Mouse (Mus musculus): ENCODE measurements around the gene Nicn1. TPM values are rescaled to one million over a fixed set of nuclear protein-coding genes. Genes with fewer than 3 reads are reported as not detected.
"Not testable (repeated sequence)": the region's sequence is repeated elsewhere in the genome, so short reads cannot be mapped to it uniquely, and the experiment has no call there.

Gene Nicn1
- polyA plus RNA-seq, 1 experiment from 2014 or later, result 22.6 TPM

DNA sequence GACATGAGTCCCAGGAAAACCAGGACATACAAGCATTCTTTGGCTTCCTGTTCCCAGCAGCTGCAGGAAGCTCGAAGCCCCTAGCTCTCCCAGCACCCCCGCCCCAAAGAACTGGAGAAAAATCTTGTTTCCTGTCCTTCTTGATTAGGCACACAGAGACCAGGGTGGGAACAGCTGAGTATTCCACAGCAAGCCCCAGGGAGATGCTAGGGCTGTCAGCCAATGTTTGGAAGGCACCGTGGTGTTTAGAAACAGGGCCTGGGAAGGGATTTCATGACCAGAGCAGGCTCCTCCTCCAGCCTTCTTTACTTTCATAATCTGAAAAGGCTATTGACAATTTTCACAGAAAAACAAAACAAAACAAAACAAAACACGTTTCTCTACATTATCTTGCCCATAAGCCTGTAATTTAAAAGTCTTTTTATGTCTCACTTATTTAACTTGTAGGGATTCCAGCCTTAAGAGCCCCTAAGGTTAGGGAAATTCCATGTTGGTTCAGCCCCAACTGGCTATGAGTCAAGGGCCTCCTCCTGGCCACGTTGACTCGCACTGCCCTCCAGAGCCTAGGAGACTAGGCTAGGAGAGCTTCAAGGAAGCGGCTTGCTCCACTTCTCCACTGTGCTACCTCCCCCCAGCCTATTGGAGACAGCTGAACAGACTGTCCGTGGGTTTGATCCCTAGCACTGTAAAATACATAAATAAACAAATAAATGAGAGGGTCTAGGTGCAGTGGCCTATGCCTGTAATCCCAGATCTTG, 10.0 kb upstream of the Nicn1 start:
- no peak overlapping the region for H3K9ac ChIP-seq
- no peaks in the 10 kb centered on the region for H3K36me3 ChIP-seq
- H3K9me3 ChIP-seq (replicated peaks), result no peaks in the 10 kb centered on the region
- ATAC-seq (ENCODE audit: insufficient number of reproducible peaks, low FRiP score), result peak; percentile 58; the same call in 1 of the 2 replicates
- no peak overlapping the region for H3K4me3 ChIP-seq
- no peaks in the 10 kb centered on the region for H3K27me3 ChIP-seq (replicated peaks)
- peak overlapping the region; percentile 51; the same call in 1 of the 2 replicates for H3K27ac ChIP-seq (ENCODE audit: poor library complexity, severe bottlenecking)
- 26% methylated on average over 8 of the region's 8 CpGs for WGBS
- peaks cover 10% of the 10 kb centered on the region for H3K4me1 ChIP-seq (replicated peaks)
- H3K4me2 ChIP-seq, result no peak overlapping the region

DNA sequence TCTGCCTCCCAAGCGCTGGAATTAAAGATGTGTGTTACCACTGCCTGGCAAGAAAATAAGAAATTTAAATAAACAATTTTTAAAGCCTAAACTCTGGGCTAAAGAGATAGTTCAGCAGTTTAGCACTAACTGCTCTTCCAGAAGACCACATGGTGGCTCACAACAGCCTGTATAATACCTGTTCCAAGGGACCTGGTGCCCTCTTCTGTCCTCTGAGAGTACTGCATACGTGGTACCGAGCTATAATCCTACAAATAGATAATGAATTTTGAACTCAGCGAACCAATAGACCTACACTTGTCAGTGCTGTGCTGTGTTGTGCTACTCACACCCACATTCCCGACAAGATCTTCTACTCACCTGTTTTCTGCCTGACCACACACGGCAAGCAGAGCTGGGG, 5.8 kb upstream of the Nicn1 start:
- no peak overlapping the region for H3K9ac ChIP-seq
- H3K27ac ChIP-seq (ENCODE audit: poor library complexity, severe bottlenecking), result no peak overlapping the region
- H3K9me3 ChIP-seq (replicated peaks), result no peaks in the 10 kb centered on the region
- H3K4me3 ChIP-seq, result no peak overlapping the region
- no peak overlapping the region for H3K4me2 ChIP-seq
- H3K36me3 ChIP-seq, result no peaks in the 10 kb centered on the region
- peaks cover 8% of the 10 kb centered on the region for H3K4me1 ChIP-seq (replicated peaks)
- H3K27me3 ChIP-seq (replicated peaks), result no peaks in the 10 kb centered on the region
- 8% methylated on average over 6 of the region's 6 CpGs for WGBS
- peak; percentile 58; the same call in 1 of the 2 replicates for ATAC-seq (ENCODE audit: insufficient number of reproducible peaks, low FRiP score)

DNA sequence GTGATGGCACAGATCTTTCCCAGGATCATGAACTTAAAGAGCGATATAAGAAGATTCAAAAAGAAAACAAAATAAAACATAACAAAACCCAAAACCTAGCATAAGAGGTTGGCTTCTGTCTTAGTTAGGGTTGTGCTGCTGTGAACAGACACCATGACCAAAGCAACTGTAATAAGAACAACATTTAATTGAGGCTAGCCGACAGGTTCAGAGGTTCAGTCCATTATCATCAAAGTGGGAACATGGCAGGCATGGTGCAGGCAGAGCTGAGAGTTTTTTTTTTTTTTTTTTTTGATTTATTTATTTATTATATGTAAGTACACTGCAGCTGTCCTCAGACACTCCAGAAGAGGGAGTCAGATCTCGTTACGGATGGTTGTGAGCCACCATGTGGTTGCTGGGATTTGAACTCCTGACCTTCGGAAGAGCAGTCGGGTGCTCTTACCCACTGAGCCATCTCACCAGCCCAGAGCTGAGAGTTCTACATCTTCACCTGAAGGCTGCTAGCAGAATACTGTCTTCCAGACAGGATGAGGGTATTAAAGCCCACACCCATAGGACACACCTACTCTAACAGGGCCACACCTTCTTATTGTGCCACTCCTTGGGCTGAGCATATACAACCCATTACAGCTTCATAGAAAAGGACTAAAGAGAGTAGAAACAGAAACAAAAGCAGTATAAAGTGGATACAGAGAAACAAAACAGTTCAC, 2.5 kb upstream of the Nicn1 start:
- H3K4me2 ChIP-seq; H3K36me3 ChIP-seq; H3K9me3 ChIP-seq (replicated peaks); H3K27me3 ChIP-seq (replicated peaks); H3K4me3 ChIP-seq; H3K27ac ChIP-seq (ENCODE audit: poor library complexity, severe bottlenecking); H3K4me1 ChIP-seq (replicated peaks); ATAC-seq (ENCODE audit: insufficient number of reproducible peaks, low FRiP score); H3K9ac ChIP-seq: not testable (repeated sequence)
- WGBS, result 86% methylated on average over 5 of the region's 6 CpGs

DNA sequence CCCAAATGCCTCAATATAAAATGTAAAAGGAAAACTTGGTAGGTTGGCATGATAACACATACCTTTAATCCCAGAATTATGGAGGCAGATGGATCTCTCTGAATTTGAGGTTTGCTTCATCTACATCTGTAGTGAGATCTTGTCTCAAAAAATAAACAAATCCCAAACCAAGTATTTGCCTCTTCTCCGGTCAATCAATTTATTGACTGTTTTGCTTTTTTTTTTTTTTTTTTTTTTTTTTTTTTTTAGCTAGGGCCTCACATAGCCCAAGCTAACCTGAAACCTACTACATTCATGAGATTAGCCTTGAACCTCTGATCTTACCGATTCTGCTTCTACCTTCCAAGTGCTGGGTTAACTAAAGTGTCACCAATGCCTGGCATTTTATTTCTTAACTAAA, 882 bp upstream of the Nicn1 start:
- Histone ChIP-seq H3K4me1 (replicated peaks) (peaks cover 5% of the 10 kb centered on the region), H3K4me2 (no peak overlapping the region), H3K27me3 (replicated peaks) (no peaks in the 10 kb centered on the region), H3K4me3 (no peak overlapping the region), H3K9me3 (replicated peaks) (no peaks in the 10 kb centered on the region), H3K9ac (no peak overlapping the region), H3K36me3 (peaks cover 10% of the 10 kb centered on the region; the same call in 1 of the 2 replicates), H3K27ac (ENCODE audit: poor library complexity, severe bottlenecking) (no peak overlapping the region)
- no peak for ATAC-seq (ENCODE audit: insufficient number of reproducible peaks, low FRiP score)
- WGBS, result 67% methylated on average over 2 of the region's 2 CpGs

DNA sequence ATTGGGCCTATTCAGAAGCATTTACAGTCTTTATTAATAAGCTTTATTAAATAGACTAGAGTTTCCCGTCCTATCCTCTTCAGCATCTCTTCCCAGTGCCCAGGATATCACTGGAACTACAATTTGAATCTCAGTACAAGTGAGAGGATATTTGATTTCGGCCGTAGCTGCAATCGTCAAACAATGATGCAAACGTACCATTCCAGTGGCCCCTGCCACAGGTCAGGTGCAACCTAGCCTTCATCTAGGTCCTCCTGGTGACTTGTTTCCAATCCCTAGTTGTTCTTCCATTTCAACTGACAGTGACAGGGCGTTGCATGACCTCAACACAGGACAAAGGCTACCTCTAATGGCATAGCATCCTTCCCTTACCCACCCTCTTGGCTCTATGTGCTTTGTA, 544 bp downstream of the Nicn1 start:
- no peaks in the 10 kb centered on the region for H3K27me3 ChIP-seq (replicated peaks)
- peaks cover 6% of the 10 kb centered on the region for H3K4me1 ChIP-seq (replicated peaks)
- ATAC-seq (ENCODE audit: insufficient number of reproducible peaks, low FRiP score), result no peak
- peak overlapping the region; percentile 68 for H3K4me3 ChIP-seq
- 46% methylated on average over 6 of the region's 6 CpGs for WGBS
- H3K36me3 ChIP-seq, result peaks cover 23% of the 10 kb centered on the region
- H3K9ac ChIP-seq, result peak overlapping the region; percentile 75
- H3K4me2 ChIP-seq, result peak overlapping the region; percentile 83
- H3K9me3 ChIP-seq (replicated peaks), result no peaks in the 10 kb centered on the region
- 0 out of 2 replicates have a peak overlapping the region, but pooled peaks have one; percentile 8 for H3K27ac ChIP-seq (ENCODE audit: poor library complexity, severe bottlenecking)

DNA sequence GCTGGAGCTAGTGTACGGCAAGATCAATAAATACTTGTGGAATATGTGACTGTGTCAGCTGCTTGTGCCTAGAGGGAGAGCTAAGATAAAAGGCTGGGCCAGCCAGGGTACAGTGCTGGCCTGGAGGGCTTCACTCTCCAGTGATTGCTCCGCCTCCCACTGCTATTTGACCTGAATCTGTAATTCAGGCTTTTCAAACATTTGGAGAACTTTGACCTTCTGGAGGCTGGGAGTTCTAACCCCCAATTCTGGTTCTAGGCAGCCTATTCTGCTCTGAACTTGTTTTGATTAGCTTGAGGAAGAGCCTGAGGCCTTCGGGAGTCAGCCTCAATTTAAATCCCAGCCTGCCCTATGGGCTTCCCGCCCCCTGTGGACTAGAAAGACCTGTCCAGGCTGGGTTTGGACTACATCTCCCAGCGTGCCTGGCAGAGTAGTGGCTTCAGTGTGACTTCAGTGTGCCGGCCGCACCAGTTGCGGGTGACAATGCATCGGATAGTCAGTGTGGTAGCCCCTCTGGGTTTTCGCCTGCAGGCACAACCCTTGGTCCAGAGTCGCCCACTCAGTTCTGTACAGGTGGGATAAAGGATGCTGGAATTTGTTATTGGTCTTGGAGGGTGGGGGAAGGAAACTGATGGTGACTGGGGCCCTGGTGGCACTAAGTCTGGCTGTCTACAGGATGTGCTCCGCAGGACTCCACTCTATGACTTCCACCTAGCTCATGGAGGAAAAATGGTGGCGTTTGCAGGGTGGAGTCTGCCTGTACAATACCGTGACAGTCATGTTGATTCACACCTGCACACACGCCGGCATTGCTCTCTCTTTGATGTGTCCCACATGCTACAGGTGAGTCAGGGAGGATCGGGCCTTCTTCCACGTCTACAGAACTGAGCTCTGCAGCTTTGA, 6.5 kb downstream of the Nicn1 start, which contains the start of gene Amt:
Gene Amt, plus strand, starts transcription at position 401 of the 903 bp plus-strand sequence.
- 27% methylated on average over 18 of the region's 18 CpGs for WGBS
- Histone ChIP-seq H3K4me2 (peak within 1 kb of the TSS; percentile 62), H3K27ac (ENCODE audit: poor library complexity, severe bottlenecking) (peak within 1 kb of the TSS; percentile 7; the same call in 1 of the 2 replicates), H3K36me3 (peaks cover 40% of the 10 kb centered on the region), H3K9ac (peak within 1 kb of the TSS; percentile 49), H3K27me3 (replicated peaks) (no peaks in the 10 kb centered on the region), H3K9me3 (replicated peaks) (no peaks in the 10 kb centered on the region), H3K4me3 (peak within 1 kb of the TSS; percentile 39), H3K4me1 (replicated peaks) (peaks cover 21% of the 10 kb centered on the region)
- peak; percentile 46; the same call in 1 of the 2 replicates for ATAC-seq (ENCODE audit: insufficient number of reproducible peaks, low FRiP score)

DNA sequence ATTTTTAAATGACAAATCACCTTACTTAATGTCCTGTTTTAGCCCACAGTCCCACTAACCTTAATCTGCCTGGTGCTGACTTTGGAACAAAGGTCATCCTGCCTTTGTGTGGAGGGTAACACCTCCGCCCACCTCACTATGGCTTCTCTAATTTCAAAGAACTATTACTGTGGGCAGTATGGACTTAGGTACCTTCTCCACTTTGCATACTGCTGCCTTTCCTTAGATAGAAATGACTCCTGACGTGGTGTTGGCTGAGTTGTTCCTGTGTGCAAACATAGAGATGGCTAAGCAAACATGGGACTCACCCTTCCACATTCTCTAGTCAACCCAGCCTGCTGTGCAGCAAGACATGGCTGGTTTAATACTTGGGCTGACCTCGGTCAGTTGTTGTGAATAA, 11.6 kb downstream of the Nicn1 start:
- no peak for ATAC-seq (ENCODE audit: insufficient number of reproducible peaks, low FRiP score)
- Histone ChIP-seq H3K4me2 (no peak overlapping the region), H3K9ac (no peak overlapping the region), H3K27ac (ENCODE audit: poor library complexity, severe bottlenecking) (no peak overlapping the region), H3K9me3 (replicated peaks) (no peaks in the 10 kb centered on the region), H3K36me3 (peaks cover 42% of the 10 kb centered on the region), H3K4me3 (no peak overlapping the region), H3K27me3 (replicated peaks) (no peaks in the 10 kb centered on the region), H3K4me1 (replicated peaks) (peaks cover 22% of the 10 kb centered on the region)
- WGBS, result 74% methylated on average over 3 of the region's 3 CpGs

DNA sequence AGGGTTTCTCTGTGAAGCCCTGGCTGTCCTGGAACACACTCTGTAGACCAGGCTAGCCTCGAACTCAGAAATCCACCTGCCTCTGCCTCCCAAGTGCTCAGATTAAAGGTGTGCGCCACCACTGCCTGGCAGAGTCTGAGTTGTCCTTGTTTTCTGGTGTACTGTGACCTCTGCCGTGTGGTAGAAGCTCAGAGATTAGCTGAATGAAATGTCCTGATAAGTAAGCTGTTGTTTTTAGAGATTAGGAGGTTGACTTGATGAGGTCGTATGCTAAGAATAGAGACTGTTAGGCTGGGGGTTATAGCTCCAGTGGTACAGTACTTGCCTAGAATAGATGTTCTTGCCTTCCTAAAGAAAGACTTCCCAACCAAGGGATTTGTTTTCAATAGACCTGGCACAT, 14.5 kb downstream of the Nicn1 start:
- ATAC-seq (ENCODE audit: insufficient number of reproducible peaks, low FRiP score), result no peak
- H3K9me3 ChIP-seq (replicated peaks), result no peaks in the 10 kb centered on the region
- H3K27me3 ChIP-seq (replicated peaks), result no peaks in the 10 kb centered on the region
- peak overlapping the region; percentile 75 for H3K9ac ChIP-seq
- WGBS, result 25% methylated on average over 4 of the region's 4 CpGs
- H3K27ac ChIP-seq (ENCODE audit: poor library complexity, severe bottlenecking), result peak overlapping the region; percentile 100
- H3K36me3 ChIP-seq, result peaks cover 37% of the 10 kb centered on the region
- H3K4me1 ChIP-seq (replicated peaks), result peaks cover 26% of the 10 kb centered on the region
- peak overlapping the region; percentile 81 for H3K4me2 ChIP-seq
- H3K4me3 ChIP-seq, result peak overlapping the region; percentile 82

DNA sequence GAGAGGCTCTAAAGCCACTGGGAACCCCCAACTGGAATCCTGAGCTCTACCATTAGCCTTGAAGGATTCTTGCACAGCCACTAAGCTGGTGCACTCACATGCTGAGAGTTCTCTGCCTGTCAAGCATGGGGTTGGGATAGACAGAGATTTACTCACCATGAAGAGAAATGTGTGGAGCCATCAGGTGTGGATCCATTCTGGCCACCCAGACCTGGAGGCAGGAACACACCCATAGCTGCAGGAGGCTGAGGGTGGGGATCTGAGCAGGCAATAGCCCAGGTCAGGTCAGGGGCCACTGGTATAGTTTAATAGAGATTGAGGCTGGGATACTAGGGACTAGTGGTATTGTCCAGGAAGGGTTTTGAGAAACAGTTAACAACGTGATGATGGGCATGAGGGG, 14.9 kb downstream of the Nicn1 start:
- Histone ChIP-seq H3K36me3 (peaks cover 37% of the 10 kb centered on the region), H3K9me3 (replicated peaks) (no peaks in the 10 kb centered on the region), H3K9ac (peak overlapping the region; percentile 75), H3K27me3 (replicated peaks) (no peaks in the 10 kb centered on the region), H3K4me3 (peak overlapping the region; percentile 82), H3K4me2 (peak overlapping the region; percentile 81), H3K4me1 (replicated peaks) (peaks cover 30% of the 10 kb centered on the region), H3K27ac (ENCODE audit: poor library complexity, severe bottlenecking) (peak overlapping the region; percentile 100)
- ATAC-seq (ENCODE audit: insufficient number of reproducible peaks, low FRiP score), result no peak
- WGBS, result 0% methylated on average over 1 of the region's 1 CpGs

DNA sequence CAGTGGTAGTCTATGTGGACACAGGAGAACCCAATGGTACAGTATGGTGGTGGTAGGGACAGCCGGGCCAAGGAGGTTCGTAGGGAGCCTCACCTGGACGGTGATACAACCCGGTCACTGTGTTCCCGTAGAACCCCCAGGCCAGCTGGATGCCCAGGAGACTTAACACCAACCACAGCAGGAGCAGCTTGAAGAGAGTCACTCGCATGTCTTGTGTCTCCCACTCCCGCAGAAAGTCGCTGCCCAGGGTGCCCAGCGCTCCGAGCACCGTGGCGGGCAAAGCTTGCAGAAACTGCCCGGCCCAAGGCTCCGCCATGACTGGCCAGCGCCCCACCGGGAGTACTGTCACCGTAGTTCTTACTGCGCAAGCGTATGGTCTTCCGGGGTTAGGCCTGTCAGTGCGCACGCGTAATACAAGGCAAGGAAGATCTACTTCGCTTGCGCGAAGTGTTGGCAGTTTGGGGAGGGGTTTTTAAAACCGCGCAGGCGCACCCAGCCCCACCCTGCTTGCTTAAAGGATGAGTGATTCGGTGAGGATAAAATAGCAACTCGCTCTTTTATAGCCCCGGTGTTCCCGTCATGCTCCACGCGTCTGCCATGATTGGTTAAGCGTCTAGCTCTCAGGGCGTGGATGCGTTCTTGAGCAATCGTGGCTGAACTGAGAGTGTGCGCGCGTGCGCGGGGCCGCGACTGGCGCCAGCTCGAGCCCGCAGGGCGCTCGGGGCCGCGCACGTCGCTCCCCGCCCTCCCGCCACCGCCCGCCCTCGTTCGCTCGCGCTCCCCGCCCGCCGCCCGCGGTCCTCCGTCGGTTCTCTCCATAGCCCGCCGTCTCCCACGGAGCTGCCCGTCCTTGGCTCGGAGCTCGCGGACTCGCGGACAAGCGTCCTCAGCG, 15.6 kb downstream of the Nicn1 start, which contains the start of the genes Rhoa and Tcta:
Gene Rhoa, plus strand, starts transcription at position 501 of the 892 bp plus-strand sequence.
Gene Tcta, minus strand, starts transcription at position 532 of the 892 bp plus-strand sequence.
- ATAC-seq (ENCODE audit: insufficient number of reproducible peaks, low FRiP score), result peak; percentile 95
- Histone ChIP-seq H3K27ac (ENCODE audit: poor library complexity, severe bottlenecking) (peak within 1 kb of the TSS; percentile 100), H3K4me1 (replicated peaks) (peaks cover 34% of the 10 kb centered on the region), H3K4me3 (peak within 1 kb of the TSS; percentile 82), H3K4me2 (peak within 1 kb of the TSS; percentile 81), H3K9ac (peak within 1 kb of the TSS; percentile 97), H3K27me3 (replicated peaks) (no peaks in the 10 kb centered on the region), H3K9me3 (replicated peaks) (no peaks in the 10 kb centered on the region), H3K36me3 (peaks cover 31% of the 10 kb centered on the region)
- under 1% methylated on average over 74 of the region's 81 CpGs for WGBS

Measured in heart, embryonic 12.5 days (tissue).